Mouse (Mus musculus): ENCODE results near the gene Ltk.

Gene Ltk

DNA sequence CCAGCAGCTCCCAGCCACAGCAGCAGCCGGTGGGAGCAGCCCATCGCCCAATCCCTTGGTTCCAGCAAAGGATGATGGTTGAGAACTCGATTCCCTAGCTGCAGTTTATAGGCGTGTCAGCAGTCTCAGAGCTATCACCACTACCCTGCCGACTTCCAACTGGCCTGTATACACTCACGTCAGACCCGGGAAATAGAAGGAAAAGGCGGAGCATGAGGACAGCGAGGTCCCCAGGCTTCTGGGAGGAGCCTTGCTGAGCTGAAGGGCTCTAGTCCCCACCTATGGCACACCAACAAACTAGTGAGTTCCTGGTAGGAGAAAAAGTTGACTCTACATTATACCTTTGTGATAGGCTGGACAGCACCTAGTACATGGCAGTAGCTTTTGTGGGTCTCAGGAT is at the start of gene Ltk:
Gene Ltk, minus strand, starts transcription at position 181 of the 400 bp plus-strand sequence.
- DNase-seq (ENCODE audit: low read depth) = no peak

DNA sequence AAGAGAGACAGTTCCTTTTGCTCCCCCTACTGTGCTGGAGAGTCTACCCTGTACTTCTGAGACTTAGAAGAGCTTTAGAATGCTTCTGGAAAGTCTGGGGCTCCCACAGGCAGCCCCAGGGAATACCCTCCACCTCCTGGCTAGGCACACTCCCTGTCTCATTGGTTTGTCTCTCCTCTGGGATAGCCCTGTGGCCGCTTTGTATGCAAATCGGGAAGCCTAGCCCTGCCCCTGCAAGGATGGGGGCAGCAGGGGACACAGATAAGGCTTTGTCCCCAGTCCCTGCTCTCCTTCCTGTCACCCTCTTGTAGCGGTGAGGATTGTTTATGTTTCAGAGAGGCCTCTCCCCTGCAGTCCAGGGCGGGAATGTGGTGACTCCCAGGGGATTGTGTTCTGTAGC is 48.6 kb upstream of the Ltk start:
- no peak for DNase-seq (ENCODE audit: low read depth)

DNA sequence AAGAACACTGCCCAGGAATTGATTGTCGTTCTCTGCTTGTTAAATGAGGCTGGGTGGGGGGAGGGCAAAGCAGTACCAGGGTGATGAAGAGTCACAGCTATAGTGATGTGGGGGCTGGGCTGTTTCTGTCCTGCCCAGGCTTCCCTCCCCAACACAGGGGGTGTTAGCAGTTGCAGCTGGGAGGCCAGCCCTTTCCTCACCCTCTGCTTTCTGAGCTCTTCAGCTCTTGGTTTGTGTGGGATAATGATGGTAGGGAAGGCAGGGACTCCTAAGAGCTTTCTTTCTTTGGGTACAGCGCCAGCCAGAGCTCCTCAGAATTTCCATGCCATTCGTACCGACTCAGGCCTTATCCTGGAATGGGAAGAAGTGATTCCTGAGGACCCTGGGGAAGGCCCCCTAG is 48.2 kb upstream of the Ltk start:
- no peak for DNase-seq (ENCODE audit: low read depth)

DNA sequence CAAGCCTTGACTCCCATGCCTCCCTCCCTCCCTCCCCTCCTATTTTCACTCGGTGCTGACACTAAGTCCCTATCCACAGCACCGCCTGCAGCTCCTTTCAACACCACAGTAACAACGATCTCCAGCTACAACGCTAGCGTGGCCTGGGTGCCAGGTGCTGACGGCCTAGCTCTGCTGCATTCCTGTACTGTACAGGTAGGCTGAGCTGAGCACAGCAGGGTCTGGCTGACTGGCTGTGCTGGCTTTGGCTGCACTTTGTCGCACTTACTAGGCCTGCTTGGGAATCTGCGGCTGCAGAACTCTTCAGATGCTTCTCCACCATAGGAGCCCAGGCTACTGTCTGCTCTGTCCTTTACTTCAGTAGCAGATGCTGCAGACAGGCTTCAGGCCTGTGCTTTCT is 45.3 kb upstream of the Ltk start:
- no peak for DNase-seq (ENCODE audit: low read depth)

DNA sequence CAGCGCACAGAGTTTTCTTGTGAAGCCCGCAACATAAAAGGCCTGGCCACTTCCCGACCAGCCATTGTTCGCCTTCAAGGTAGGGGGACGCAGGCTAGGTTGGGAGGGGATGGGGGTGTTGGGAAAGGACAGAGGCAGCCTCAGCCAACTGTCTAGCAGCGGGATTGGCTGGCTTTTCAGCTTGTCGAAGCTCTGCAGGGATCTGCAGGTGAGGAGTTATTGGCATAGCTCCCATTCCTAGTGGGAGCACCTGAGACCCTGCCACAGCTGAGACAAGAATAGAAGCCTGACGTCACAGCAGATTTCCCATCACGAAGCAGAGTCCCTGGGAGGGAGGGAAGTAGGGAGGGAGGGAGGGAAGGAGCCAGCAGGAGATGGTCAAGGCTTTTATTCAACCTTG is 44.5 kb upstream of the Ltk start:
- no peak for DNase-seq (ENCODE audit: low read depth)

DNA sequence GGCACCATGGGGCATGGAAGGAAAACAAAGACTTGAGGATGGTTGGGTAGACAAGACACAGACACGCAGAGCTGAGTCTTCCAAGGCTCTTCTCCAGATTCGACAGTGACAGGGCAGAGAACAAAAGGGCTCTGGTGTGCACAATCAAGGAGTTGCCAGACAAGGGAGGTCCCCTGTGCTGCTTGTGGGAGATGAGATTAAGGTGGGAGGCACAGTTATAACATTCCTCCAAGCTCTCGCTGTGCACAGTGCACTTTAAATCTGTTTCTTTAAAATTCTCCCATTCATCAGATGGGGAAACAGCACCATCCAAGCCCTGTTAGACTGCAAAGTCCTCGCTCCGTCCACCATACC is 44.0 kb upstream of the Ltk start:
- no peak for DNase-seq (ENCODE audit: low read depth)

DNA sequence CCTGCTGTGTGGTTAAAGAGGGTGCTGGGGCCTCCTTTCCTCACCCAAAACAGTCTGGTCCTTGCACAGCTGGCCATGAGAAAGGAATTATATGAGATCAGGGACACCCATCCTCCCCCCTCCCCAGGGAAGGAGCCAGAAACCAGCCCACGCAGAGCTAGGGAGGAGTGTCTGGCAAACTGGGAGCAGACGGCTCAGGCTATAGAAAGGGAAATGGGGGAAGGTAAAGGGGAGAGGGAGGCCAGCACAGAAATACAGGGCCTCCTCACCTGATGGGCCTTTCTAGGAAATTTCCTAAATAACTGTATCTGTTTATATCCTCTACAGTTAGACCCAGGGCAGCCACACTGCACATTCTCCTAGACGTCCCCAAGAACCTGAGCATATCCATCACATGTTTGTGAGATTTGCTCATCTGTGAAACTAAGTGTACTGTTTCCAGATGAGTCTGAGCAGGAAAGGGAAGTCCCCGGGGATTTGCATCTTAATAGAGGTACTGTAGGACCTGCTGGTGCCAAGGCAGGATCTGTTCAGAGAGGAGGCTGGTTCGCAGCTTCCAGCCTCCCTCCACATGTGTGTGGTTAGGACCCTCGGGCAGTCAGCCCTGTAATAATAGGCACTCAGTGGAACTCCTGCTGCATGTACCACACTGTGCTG is 43.5 kb upstream of the Ltk start:
- no peak for DNase-seq (ENCODE audit: low read depth)

DNA sequence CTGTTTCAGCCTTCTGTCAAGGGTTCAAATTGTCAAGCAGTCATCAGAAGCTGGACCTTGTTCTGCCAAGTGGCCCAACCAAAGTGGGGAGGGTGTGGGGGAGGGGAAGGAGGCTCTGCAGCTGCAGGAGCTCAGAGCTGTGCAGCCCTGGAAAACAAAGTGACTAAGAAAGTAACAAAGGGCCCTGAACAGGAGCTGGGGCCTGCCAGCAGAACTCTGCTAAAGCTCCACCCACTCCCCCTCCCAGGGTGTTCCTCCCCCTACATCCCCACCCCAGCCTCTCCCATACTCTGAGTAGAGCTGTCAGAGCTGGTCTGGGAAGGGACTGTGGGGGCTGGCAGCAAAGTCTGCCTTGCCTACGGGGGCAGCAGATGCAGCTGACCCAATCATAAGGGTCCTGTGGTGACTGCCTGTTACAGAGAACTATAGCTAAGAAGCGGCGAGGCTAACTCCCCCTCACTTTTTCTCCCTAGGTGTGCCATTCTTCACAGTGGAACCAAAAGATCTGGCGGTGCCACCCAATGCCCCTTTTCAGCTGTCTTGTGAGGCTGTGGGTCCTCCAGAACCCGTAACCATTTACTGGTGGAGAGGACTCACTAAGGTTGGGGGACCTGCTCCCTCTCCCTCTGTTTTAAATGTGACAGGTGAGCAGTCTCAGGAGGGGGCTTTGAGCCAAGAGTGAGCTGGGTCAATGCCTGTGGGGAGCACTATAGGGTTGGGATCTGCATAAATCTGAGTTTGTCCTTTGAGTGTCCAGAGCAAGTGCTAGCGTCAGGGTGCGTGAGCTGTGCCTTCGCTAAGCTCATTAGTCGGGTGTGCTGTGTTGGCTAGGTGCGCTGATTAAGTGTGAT is 42.8 kb upstream of the Ltk start:
- no peak for DNase-seq (ENCODE audit: low read depth)

DNA sequence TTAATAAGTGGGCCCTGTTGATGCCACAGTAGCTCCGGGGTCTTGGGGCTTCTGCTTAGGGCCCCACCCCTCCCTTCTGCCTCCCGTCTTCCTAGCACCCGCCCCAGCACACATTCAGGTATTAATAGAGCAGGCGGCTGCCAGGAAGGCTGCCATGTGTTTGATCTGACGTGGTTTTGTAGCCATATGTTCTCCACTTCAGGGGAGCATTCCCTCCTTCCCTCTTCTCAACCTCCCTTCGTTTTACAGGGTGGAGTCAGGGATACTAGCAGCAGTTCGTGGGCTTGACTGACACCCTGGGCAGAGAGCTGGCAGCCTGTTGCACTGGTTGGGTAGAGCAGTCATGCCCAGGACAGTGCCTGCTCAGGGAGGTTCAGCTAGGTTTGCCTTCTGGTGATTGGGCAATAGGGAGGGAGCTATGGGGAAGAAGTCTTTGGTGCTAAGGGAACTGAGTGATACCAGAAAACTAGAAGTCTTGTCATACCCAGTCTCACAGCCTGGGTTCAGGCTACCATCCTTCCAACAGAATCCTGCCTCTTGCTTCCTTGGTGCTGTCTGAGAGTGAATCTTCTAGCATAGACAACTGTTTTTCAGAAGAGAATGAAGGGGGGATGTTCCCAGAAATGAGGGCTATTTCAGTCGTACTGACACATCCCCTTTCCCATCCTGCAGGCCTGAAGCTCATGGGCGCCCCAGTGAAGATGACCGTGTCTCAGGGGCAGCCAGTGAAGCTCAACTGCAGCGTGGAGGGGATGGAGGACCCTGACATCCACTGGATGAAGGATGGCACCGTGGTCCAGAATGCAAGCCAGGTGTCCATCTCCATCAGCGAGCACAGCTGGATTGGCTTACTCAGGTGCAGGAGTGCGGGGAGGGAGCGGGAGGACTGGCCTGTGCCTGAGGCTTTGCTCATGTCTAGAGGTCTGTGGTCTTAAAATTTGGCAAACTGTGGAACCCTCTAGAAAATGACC is 40.9 kb upstream of the Ltk start:
- no peak for DNase-seq (ENCODE audit: low read depth)

DNA sequence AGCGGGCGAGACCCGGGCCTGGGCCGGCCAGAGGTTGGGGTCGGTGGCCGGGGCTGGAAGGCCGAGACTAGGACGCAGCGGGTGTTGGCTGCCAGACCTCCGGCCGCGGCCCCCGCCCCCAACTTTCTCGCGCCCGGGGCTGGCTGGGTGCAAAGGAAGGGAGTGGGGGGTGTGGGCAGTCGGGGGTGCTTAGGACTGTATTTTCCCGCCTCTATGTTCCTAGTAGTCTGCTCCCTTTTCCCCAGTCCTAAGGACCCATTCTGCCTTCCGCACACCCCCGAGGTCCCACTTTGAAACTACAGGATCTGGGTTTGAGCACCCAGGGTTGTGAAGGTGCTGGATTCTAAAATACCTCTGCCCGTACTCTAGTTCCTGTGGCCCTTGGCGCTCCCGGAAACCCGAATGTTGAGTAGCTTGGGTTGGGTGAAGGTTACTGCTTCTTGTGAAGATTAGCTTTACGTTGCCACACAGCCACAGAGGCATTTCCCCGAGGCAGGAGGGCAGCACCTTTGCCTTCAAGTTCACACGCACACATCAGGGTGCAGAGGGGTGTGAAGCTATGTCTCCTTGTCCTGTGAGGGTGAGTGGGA is 39.8 kb upstream of the Ltk start:
- DNase-seq (ENCODE audit: low read depth) = no peak

DNA sequence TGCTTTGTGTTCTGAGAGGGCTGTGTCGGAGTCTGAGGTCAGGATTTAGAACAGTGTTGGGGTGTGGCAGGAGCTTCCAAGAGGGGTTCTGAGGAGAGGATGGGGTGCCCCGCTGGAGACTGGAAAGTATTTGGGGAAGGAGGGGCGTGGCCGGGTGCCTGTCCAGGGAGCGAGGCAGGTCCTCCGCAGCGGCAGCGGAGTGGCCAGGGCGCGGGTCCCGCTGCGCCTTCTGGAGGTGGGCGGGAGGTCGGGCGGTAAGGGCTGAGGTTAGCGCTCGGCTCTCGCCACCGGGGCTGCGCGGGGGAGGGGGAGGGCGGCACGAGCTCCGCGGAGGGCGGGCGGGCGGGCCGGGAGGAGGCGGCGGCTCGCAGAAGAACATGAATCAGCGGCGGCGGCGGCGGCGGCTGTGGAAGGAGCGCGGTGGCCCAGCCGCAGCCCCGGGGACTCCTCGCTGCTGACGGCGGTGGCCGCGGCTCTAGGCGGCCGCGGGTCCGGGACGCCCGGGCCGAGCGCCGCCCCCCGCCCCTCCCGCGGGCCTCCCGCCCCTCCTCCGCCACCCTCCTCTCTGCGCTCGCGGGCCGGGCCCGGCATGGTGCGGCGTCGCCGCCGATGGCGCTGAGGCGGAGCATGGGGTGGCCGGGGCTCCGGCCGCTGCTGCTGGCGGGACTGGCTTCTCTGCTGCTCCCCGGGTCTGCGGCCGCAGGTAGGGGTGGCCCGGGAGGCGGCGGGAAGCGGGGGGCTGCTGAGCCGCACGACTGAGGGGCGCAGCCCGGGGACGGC is 39.1 kb upstream of the Ltk start:
- no peak for DNase-seq (ENCODE audit: low read depth)

DNA sequence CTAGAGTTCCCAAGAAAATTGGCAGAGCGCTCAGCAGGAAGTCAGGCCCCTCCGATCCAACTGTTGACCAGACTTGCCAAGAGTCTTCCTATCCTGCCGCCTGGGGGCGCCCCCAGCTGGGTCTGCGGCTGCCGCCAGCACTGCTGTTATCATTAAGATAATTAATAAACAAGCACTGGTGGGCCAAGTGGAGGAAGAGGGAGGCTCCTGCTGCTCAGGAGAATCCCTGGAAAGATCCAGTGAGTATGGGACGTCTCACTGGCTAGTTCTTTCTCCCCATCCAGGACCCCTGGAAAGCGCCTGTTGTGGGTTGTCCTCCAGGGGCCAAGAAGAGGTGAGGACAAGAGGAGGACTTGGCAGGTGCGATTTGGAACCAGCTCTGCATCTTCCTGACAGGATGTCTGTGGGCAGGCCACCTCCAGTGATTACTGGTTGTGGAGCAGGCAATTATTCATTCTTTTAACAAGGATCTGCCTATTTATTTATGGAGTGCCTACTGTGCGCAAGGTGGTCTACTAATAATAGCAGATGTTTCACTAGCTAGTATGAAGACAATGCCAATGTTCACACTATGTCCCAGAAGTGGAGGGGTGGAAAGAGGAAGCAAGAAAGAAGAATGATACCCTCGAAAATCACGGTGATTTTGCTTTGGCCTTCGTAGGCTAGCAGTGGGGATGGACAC is 38.2 kb upstream of the Ltk start:
- no peak for DNase-seq (ENCODE audit: low read depth)

DNA sequence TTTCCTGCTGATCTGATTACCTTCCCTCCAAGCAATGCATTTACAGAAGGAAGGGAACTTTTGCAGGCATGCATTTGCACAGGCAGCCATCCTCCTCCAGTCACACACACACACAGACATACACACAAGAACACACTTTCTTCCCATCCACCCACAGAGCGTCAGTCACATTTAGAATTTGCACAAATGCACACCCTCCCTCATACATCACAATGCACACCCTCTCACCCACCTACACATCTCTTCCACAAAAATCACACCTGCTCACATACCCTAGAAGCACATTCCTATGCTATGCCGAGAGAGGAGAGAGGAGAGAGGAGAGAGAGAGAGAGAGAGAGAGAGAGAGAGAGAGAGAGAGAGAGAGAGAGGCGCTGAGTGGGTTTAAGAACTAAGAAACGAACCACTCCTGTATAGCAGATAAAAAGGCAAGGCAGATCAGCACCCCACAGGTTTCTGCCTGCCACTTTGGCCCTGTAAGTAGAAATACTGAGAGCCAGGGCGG is 37.1 kb upstream of the Ltk start, which contains the start of gene Tyro3:
Gene Tyro3, plus strand, starts transcription at position 455 of the 505 bp plus-strand sequence.
- DNase-seq (ENCODE audit: low read depth) = no peak

DNA sequence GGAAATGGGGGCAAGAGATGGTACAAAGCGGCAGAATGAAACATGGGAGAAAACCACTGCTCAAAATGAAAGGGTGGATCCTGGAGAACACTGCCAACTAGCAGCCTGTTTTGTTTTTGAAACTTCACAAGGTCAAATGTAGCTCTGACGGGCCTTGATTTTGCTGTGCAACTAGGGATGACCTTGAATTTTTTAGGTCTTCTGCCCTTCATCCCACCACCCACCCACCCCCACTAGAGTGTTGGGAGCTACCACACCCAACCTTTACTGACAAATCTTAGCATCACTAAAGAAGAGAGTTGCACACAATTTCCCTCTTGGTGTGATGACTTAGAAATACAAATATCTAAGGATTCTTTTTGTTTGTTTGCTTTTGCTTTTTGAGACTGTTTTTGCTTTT is 29.8 kb upstream of the Ltk start:
- no peak for DNase-seq (ENCODE audit: low read depth)

DNA sequence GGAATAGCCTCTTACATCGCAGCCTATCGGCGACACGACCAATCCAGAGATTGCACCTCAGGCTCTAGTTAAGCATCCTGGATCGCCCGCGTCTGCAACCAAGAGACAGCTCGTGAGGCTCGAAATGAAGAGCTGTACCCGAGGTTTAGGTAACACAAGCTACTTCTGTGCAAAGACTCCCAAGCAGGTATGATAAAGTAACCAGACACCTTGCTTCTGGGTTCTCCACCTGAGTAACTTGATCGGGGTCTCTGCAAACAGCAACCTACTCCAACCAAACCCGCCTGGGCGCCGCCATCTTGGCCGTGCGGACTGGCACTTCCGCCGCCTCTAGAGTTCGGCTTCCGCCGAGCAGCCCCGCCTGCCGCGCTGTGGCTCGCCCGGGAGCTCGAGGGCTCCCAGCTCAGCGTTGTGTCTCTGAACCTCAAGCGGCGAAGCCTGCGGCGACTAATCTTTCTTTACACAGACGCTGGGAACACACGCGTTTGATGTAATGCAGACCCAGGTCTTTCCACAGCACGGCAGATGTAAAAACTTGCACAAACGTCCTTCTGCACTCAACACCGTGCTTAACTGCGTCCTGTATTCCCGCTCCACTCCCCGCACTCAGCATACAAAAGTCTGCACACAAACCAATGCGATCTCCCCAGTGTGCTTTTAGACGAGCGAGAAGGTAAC is 27.1 kb upstream of the Ltk start, which contains the start of gene Rpap1:
Gene Rpap1, minus strand, starts transcription at position 332 of the 678 bp plus-strand sequence.
- peak; percentile 67 for DNase-seq (ENCODE audit: low read depth)

DNA sequence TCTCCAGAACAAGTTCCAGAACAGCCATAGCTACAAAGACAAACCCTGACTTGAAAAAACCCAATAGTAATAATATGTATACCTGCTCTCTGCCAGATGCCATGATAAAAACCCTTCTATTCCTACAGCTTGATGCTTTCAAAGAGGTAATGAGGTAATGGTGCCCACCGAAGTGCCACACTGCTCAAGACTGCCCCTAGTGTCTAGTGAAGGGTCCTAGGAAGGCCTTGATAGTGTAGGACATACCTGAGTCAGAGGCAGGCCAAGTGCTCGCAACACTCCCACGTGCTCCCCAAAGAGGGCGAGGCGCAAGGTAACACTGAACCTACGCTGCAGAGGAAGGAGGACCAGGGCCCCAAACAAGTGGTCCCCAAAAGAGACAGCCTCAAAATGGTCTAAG is 7.0 kb upstream of the Ltk start:
- no peak for DNase-seq (ENCODE audit: low read depth)

DNA sequence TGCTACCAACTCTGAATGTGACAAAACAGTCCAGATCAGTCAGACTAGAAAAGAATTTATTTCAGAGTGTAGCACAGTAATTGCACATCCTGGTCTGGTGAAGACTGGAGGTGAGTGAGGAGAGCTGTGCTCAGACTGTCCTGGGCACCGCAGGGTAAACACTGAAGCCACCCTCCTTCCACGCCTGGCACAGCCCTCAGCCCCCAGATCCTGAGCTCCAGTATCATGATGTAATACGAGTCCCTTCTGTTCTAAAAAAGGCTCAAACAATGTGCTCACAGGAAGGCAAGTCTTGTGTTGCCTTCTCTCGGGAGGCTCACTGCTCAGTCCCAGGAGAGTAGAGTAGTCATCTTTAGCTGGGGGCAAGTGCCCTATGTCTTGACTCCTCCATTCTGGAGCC is 3.7 kb upstream of the Ltk start:
- DNase-seq (ENCODE audit: low read depth) = no peak

DNA sequence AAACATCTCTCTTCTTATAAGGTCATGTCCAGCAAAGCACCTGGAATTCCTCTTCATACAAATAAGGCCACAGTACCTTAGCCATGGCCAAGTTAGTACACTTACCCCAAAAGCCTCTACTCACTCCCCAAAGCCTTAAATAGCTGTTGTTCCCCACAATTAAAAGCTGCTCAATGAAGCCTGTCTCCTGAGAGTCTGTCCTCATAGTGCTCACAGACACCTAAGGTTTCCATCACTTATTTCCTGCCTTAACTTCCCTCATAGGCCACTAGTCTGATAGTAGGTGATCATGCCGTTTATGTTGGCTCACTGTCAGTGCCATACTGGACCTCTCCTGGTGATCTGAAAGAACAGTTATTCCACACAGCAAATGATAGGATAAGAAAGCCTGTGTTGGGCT is 2.0 kb upstream of the Ltk start:
- DNase-seq (ENCODE audit: low read depth) = no peak

DNA sequence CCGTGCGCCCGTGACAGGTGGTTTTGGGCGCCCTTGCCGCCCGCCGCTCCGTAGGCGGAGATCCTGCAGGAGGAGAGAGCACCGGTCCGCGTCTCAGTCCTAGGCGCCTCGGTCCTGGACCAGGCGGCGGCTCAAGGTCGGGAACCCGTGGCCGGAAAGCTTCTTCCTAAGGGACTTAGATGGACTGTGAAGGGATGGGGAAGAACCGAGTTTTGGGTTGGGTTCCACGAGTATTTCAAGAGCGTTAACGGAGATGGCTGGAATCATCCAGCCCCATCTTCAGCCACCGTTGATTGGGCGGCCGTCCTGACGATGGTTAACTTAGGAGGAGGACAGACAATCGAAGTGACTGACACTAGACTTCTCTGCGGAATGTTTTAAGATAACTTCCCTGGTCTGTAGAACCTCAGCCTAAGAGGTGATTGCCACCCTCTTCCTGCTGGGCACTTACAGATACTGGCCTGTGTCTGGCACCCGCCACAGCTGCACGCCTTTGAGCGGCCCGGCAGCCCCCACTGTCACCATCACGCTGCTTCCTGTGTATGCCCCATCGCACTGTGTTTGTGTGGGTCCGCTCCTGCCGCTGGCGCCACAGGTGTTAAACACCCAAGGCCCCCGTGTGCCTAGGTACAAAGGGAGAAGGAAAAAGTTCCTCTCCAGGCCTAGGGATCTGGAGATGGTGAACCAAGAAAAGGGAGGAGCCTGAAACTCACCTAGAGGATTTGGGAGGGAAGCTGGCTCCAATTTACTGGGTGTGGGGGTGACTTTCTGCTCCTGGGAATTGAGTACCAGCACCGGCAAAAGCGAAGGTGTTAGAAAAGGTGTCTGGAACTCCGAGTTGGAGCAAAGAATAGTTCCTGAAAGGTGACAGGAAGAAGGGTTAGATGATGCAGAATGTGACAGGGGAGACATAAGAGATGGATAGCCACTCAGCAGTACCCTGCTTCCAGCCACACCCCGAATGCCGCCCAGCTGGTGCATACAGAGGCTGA is 1.1 kb downstream of the Ltk start:
- no peak for DNase-seq (ENCODE audit: low read depth)
